Mouse (Mus musculus) ES-E14 (cell line): ENCODE results near the gene Zfp507.

Experiments
- CHD2 ChIP-seq: IDR thresholded peaks from 2 replicates; pipeline ENCODE4 v1.6.1; 2014; ENCODE audit warnings: mild to moderate bottlenecking, low read depth, low read length, inconsistent platforms
- HCFC1 ChIP-seq: IDR thresholded peaks from 2 replicates; pipeline ENCODE4 v1.6.1; 2012; ENCODE audit warnings: low read length, inconsistent platforms, borderline replicate concordance; ENCODE audit not compliant: insufficient read depth
- MAFK ChIP-seq: IDR thresholded peaks from 2 replicates; pipeline ENCODE4 v1.6.1; 2014; ENCODE audit warnings: mild to moderate bottlenecking, low read depth, low read length, inconsistent platforms; ENCODE audit not compliant: insufficient read depth
- ZC3H11A ChIP-seq: IDR thresholded peaks from 2 replicates; pipeline ENCODE4 v1.6.1; 2012; ENCODE audit warnings: low read depth, mild to moderate bottlenecking, inconsistent platforms, low read length, borderline replicate concordance
- ZNF384 ChIP-seq: IDR thresholded peaks from 2 replicates; pipeline ENCODE4 v1.6.1; 2012; ENCODE audit warnings: low read depth, low read length, inconsistent platforms

GRCm38 (mm10) chr7:35836415-35836814 lies 33.6 kb upstream of the Zfp507 start:
- TF ChIP-seq CHD2 (no peak), MAFK (no peak), ZNF384 (no peak), ZC3H11A (no peak), HCFC1 (no peak)
